Mouse (Mus musculus): ENCODE measurements at regions not wholly inside any gene's neighbourhood (a gene's known extent, or its start where the extent isn't known, plus 50 kb on each side); places are given as distances from the start of the nearest gene placed in this dataset.

GRCm38 (mm10) chr14:76297864-76298263 lies 116.9 kb upstream of the Tsc22d1 start:
- no peak for DNase-seq (ENCODE audit: low spot score in 2 of 2)

GRCm38 (mm10) chr14:76302322-76302991 lies 112.3 kb upstream of the Tsc22d1 start:
- peak; percentile 13 to 21 for DNase-seq (ENCODE audit: low spot score in 2 of 2)

GRCm38 (mm10) chr14:76307603-76308002 lies 107.2 kb upstream of the Tsc22d1 start:
- DNase-seq (ENCODE audit: low spot score in 2 of 2): no peak

GRCm38 (mm10) chr14:76308188-76308812 lies 106.5 kb upstream of the Tsc22d1 start:
- DNase-seq (ENCODE audit: low spot score in 2 of 2): no peak

GRCm38 (mm10) chr14:76309606-76310005 lies 105.2 kb upstream of the Tsc22d1 start:
- DNase-seq (ENCODE audit: low spot score in 2 of 2): no peak

- peak; percentile 68 to 76 for DNase-seq (ENCODE audit: low spot score in 2 of 2)
Measured at GRCm38 (mm10) chr14:76310278-76310677, 104.5 kb upstream of the Tsc22d1 start.

GRCm38 (mm10) chr14:76313424-76314190 lies 101.2 kb upstream of the Tsc22d1 start:
- DNase-seq (ENCODE audit: low spot score in 2 of 2): no peak

- peak in 1 of 2 experiments; percentile 6 for DNase-seq (ENCODE audit: low spot score in 2 of 2)
Measured at GRCm38 (mm10) chr14:76318438-76318837, 96.3 kb upstream of the Tsc22d1 start.

- DNase-seq (ENCODE audit: low spot score in 2 of 2): no peak
Measured at GRCm38 (mm10) chr14:76324246-76324645, 90.5 kb upstream of the Tsc22d1 start.

- DNase-seq (ENCODE audit: low spot score in 2 of 2): no peak
Measured at GRCm38 (mm10) chr14:76329983-76330382, 84.8 kb upstream of the Tsc22d1 start.

GRCm38 (mm10) chr14:76331497-76332335 lies 83.0 kb upstream of the Tsc22d1 start:
- DNase-seq (ENCODE audit: low spot score in 2 of 2): no peak

- no peak for DNase-seq (ENCODE audit: low spot score in 2 of 2)
Measured at GRCm38 (mm10) chr14:76332336-76332703, 82.4 kb upstream of the Tsc22d1 start.

- no peak for DNase-seq (ENCODE audit: low spot score in 2 of 2)
Measured at GRCm38 (mm10) chr14:76340789-76341188, 74.0 kb upstream of the Tsc22d1 start.

- no peak for DNase-seq (ENCODE audit: low spot score in 2 of 2)
Measured at GRCm38 (mm10) chr14:76341226-76341625, 73.5 kb upstream of the Tsc22d1 start.

GRCm38 (mm10) chr14:76351856-76352255 lies 62.9 kb upstream of the Tsc22d1 start:
- DNase-seq (ENCODE audit: low spot score in 2 of 2): no peak

GRCm38 (mm10) chr14:76356161-76356560 lies 58.6 kb upstream of the Tsc22d1 start:
- no peak for DNase-seq (ENCODE audit: low spot score in 2 of 2)

GRCm38 (mm10) chr14:76359837-76360410 lies 54.8 kb upstream of the Tsc22d1 start:
- DNase-seq (ENCODE audit: low spot score in 2 of 2): no peak

- DNase-seq (ENCODE audit: low spot score in 2 of 2): no peak
Measured at GRCm38 (mm10) chr14:76364034-76364433, 50.7 kb upstream of the Tsc22d1 start.
